Mouse (Mus musculus) ZHBTc4 (cell line): ENCODE results near the gene Gbp7.
A peak's percentile ranks its signal among the peaks of the same experiment; 100 is the strongest.
"Not testable (repeated sequence)": the region's sequence is repeated elsewhere in the genome, so short reads cannot be mapped to it uniquely, and the experiment has no call there.

Experiments used
- DNase-seq: peaks from one replicate; pipeline ENCODE4 v3.0.0-alpha.2; 2011; ENCODE audit warnings: low read depth, low spot score

Gene Gbp7

GRCm38 (mm10) chr3:142530087-142530953 is at the start of gene Gbp7:
Gene Gbp7 (plus strand): TSS chr3:142530342.
- peak; percentile 61 for DNase-seq

DNA sequence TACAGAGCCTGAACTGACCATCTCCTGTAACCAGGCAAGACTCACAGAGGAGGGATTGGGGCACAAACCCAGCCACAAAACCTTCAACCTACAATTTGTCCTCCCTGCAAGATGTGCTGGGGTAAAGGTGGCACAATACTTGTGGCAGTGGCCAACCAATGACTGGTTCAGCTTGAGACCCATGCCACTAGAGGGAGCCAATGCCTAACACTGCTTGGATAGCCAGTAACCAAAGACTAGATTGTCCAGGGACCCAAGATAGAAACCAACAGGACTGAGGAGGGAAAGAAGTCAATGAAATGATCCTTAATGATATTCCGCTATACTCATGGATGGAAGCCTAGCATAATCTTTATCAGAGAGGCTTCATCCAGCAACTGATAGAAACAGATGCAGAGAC is 39.7 kb upstream of the Gbp7 start:
- peak; percentile 84 for DNase-seq

GRCm38 (mm10) chr3:142493536-142494061 is 36.5 kb upstream of the Gbp7 start, which contains the start of gene Gbp5:
Gene Gbp5 (plus strand): TSS chr3:142493978.
- DNase-seq: peak; percentile 75

DNA sequence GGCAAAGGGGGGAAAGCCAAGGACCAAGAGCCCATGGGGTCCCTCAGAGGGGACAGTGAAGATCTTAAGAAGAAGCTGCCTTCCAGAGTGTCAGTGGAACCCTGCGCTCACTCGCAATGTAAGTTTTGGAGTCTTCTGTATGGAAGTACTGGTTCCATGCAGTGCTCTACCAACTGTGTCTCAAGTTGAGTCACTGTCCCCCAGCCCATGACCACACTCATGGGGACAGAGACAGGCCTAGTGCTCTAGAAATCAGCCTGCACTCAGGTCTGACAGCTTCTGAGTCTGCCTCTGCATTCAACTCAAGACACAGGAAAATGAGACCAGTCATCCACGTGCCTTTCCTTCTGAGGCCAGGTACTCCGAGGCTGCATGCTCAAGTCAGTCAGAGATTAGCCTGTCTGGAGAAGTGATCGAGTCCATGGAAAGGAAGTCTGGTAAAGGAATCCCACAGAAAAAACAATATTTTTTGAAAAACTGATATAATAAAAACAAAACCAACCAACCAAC is 34.9 kb upstream of the Gbp7 start:
- no peak for DNase-seq

DNA sequence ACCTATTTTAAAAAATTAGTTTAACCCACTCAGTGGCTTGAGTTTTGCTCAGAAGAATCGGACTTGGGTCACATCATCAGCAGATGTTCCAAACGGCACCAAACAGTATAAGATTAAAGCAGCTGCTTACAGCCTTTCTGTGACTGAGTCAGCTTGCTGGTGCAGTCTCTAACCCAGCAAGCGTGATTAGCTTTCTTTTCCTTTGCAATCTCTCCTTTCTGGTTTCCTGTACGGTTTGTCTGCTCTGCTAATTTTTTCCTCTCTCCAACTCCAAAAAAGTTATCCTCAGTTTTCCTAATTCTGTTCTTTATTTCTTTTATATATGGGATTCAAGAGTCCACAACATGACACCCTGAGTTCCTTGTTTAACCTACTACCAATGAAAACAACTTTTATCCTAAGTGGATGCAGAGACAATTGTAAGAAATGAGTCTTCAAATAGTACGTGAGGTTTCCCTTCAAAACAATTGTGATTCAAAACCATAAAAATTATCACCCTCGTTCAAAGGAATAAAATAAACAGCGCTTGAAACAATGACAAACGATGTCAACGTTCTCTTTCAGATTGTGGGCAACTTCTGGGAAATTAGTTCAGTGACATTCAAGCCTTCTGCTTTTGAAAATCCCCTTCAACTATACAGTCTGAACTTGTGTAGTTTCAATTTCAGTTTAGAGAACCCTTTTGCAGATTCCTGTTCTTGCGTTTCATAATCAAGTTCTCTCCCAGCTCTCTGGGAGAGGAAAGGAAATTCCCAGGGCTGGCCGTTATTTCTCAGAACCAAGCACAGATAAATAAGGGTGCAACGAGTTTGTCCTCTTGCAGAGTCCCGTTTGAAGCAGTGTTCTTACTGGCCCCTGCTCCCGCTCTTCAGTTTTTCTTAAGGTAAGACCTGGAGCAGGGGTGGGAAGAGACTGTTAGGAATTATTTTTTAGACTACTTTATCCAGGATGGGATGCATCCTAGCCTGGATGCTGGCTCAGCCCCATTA is 33.7 kb upstream of the Gbp7 start:
- no peak for DNase-seq

GRCm38 (mm10) chr3:142497123-142497841 is 32.9 kb upstream of the Gbp7 start:
- DNase-seq: no peak

DNA sequence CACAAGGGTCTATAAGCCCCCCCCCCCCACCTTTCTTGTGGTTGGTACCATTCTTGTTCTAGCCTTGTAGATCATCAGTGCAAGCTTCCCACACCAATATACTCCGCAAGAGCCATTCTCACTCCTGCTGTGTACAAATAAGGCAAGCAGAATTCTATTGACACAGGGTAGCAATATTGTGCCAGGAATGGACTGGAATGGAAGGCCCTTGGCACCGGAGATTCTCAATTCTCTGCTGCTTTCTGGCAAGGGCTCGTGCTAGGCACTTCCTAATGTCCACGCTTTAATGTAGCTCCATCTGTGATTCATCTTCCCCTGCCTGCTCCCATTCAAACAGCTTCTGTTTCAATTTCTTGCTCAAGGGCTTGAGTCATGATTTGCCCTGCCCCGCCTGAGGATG is 31.2 kb upstream of the Gbp7 start:
- no peak for DNase-seq

DNA sequence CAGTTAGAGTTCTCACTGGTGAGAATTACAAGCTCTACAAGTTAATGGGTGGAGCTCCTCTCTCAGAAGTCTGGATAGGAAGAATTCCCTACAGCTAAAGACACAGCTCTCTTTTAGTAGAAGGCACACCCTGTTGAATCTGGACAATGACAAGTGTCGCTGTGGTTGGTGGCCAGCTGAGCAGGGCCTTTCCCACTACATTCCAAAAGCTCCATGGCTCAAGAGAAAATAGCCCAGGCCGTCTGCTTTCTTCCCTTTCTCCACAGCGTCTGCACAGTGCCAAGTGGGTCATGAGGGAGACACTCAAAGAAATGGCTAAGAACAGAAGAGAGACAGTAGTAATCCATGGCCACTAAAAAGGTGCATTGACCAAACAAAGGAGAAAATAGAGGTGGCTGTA is 2.0 kb upstream of the Gbp7 start:
- DNase-seq: no peak

DNA sequence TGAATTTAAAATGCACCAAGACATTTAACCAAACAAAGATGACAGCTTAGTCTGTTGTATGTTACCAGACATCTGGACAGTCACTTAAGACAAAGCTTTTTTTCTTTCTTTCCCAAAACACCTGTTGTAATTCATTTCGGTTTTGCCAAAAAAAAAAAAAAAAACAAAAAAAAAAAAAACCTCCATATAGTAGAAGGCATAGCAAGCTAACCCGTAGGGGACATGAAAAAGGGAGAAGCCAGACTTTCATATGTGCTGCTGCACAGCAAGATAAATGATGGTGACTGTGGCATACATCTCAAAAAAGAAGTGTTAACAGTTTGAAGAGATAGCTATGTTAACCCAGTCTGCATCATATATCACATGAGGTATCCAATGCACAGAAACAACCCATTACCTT is 545 bp upstream of the Gbp7 start:
- no peak for DNase-seq

DNA sequence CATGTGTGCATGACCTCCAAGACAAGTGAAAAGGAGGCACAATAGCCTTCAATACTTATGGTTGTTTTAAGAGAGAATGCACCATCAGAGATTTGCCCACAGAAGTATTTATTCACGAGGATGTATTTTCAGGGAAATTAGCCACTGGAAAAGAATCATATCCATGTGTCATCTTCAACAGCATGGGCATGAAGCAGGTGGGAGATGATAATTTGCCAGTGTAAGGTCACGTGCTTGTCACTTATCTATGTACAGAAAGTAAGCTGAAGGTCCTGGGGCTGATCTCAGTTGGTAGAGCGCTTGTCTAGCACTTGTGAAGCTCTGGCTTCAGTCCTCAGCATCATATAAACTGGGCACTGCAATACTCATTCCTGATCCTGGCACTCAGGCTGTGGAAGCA is 1.5 kb downstream of the Gbp7 start:
- DNase-seq: no peak

DNA sequence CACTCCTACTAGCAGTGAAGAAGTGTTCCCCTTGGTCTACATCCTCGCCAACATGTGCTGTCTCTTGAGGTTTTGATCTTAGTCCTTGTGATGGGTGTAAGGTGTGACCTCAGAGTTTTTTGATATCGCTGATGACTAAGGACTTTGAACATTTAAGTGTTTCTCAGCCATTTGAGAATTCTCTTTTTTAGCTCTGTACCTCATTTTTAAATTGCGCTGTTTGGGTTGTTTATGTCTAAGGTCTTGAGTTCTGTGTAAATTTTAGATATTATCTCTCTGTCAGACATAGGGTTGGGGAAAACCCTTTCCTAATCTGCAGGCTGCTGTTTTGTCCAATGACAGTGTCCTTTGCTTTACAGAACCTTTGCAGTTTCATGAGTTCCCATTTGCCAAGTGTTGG is 3.0 kb downstream of the Gbp7 start:
- no peak for DNase-seq

- no peak for DNase-seq
Observed at GRCm38 (mm10) chr3:142535667-142536066, 5.5 kb downstream of the Gbp7 start.

DNA sequence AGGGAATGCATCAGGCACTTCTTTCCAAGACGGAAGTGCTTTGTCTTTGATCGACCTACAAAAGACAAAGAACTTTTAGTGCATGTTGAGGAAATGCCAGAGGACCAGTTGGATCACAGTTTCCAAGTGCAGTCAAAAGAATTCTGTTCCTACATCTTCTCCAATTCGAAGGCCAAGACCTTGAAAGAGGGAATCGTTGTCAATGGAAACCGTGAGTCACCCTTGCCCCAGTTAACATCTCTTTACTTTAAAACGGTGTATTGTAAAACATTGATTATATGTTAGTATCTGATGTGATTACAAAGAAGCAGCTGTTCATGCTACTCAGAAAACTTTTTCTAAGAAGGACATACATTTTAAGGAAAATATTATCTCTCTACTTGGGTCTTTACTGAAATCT is 11.2 kb downstream of the Gbp7 start:
- no peak for DNase-seq

- DNase-seq: not testable (repeated sequence)
Observed at GRCm38 (mm10) chr3:142542776-142543175, 12.6 kb downstream of the Gbp7 start.

DNA sequence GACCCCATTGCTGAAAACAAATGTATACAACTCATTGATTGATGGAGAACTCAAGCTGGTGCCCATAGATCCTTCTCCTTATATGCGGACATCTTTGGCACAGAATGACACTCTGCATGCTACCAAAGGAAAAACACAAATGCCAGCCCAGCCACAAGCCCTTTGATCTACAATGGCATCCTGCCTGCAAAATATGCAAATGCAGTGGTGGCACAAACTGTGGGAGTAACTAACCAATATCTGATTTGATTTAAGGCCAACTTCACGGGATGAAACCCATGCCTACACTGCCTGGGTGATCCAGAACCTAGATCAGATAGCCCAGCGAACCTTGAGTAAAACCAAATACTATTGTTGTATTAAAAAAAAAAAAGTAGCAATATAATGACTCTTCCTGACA is 16.5 kb downstream of the Gbp7 start:
- DNase-seq: no peak

- no peak for DNase-seq
Observed at GRCm38 (mm10) chr3:142550052-142550676, 20.0 kb downstream of the Gbp7 start.

GRCm38 (mm10) chr3:142554601-142555000 is 24.5 kb downstream of the Gbp7 start:
- no peak for DNase-seq

DNA sequence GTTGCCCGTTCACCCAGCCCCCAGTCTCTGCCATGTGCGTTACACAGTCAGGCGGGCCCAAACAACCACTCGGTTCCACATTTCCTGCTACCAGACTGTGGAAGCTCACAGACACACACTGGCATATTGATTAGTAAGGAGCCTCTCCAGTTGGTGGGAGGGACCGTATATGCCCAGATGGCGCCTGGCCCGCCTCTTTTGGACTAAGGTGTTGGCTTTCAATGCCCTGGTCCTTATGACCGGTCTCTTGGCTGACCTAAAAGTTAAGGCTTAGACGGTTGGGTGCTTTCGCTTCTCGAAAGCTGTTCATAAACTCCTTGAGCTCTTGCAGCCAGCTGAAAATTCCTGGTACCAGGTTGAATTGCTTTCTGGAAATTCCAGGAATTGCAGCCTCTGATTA is 25.5 kb downstream of the Gbp7 start:
- peak; percentile 9 for DNase-seq

GRCm38 (mm10) chr3:142559632-142560228 is 29.6 kb downstream of the Gbp7 start, which contains the start of gene Gbp3:
Gene Gbp3 (plus strand): TSS chr3:142560026.
- DNase-seq: no peak

- DNase-seq: peak; percentile 89
Observed at GRCm38 (mm10) chr3:142560296-142560948, 30.3 kb downstream of the Gbp7 start.
